Mouse (Mus musculus): ENCODE results near the gene Ptgfr. TPM values are rescaled to one million over a fixed set of nuclear protein-coding genes. Genes with fewer than 3 reads are reported as not detected.
A peak's percentile ranks its signal among the peaks of the same experiment; 100 is the strongest.

Ptgfr gene
- polyA plus RNA-seq, 1 experiment from 2014 or later: 6.1 TPM

- Histone ChIP-seq H3K27me3 (ENCODE audit: control insufficient read depth, insufficient read depth, low read length) (no peaks in the 10 kb centered on the region), H3K9me3 (ENCODE audit: control insufficient read depth, low read length) (no peaks in the 10 kb centered on the region), H3K4me2 (replicated peaks; ENCODE audit: low read depth, low read length) (no peak overlapping the region), H3K27ac (ENCODE audit: low read depth, low read length) (no peak overlapping the region), H3K36me3 (ENCODE audit: control insufficient read depth, insufficient read depth, low read length) (no peaks in the 10 kb centered on the region), H3K4me1 (ENCODE audit: control insufficient read depth, insufficient read depth, low read length) (0 out of 2 replicates have a peak, but pooled peaks cover 4% of the 10 kb centered on the region), H3K4me3 (ENCODE audit: low read length) (no peak overlapping the region), H3K9ac (ENCODE audit: low read depth, low read length) (no peak overlapping the region)
- no peak for ATAC-seq (ENCODE audit: low FRiP score, low TSS enrichment)
- 24% methylated on average over 6 of the region's 6 CpGs for WGBS
These were observed 942 bp upstream of the Ptgfr start for GRCm38 (mm10) chr3:151838372-151838771.

DNA sequence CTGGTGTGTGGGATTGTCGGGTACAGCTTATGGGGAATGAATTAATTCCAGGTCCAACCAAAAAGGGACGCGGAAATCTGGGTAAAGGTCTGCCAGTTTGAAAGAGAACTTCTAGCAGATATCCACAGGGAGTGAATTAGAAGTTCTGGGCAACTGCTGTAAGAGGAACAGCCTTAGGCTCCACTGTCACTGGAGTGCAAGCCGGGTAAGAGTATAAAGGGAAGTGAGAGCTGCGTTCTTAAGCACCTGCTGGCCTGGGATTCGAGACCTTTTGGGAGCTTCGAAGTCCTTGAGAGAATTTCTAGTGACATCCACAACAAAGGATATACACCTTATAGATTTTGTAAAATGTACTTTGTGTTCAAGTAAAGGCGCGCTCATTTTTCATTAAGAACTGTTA is 319 bp upstream of the Ptgfr start:
- H3K4me2 ChIP-seq (replicated peaks; ENCODE audit: low read depth, low read length): peak overlapping the region; percentile 95
- no peaks in the 10 kb centered on the region for H3K9me3 ChIP-seq (ENCODE audit: control insufficient read depth, low read length)
- H3K36me3 ChIP-seq (ENCODE audit: control insufficient read depth, insufficient read depth, low read length): no peaks in the 10 kb centered on the region
- WGBS: 46% methylated on average over 9 of the region's 9 CpGs
- H3K9ac ChIP-seq (ENCODE audit: low read depth, low read length): no peak overlapping the region
- peak overlapping the region; percentile 57 for H3K4me3 ChIP-seq (ENCODE audit: low read length)
- no peak overlapping the region for H3K27ac ChIP-seq (ENCODE audit: low read depth, low read length)
- no peak for ATAC-seq (ENCODE audit: low FRiP score, low TSS enrichment)
- no peaks in the 10 kb centered on the region for H3K27me3 ChIP-seq (ENCODE audit: control insufficient read depth, insufficient read depth, low read length)
- H3K4me1 ChIP-seq (ENCODE audit: control insufficient read depth, insufficient read depth, low read length): 0 out of 2 replicates have a peak, but pooled peaks cover 4% of the 10 kb centered on the region

DNA sequence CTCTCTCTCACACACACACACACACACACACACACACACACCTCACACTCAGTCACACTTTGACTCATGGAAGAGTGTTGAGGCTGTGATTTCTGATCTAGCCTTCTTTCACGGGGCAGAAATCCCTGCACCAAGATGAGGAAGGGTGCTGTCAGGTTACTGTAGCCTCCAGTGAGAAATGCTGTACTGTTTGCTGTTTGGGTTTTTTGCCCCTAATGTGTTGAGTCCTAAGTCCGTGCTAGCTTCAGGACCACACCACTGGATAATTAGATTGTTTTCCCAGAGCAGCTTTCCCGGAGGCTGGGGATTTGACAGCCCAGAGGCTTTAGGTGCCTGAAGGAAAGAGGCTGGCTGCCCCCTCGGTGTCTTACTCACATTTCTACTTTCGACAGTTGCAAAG is 979 bp downstream of the Ptgfr start:
- ATAC-seq (ENCODE audit: low FRiP score, low TSS enrichment): no peak

GRCm38 (mm10) chr3:151835831-151836230 is 1.6 kb downstream of the Ptgfr start:
- H3K27ac ChIP-seq (ENCODE audit: low read depth, low read length): no peak overlapping the region
- WGBS: 81% methylated on average over 3 of the region's 3 CpGs
- no peaks in the 10 kb centered on the region for H3K9me3 ChIP-seq (ENCODE audit: control insufficient read depth, low read length)
- no peaks in the 10 kb centered on the region for H3K36me3 ChIP-seq (ENCODE audit: control insufficient read depth, insufficient read depth, low read length)
- ATAC-seq (ENCODE audit: low FRiP score, low TSS enrichment): no peak
- H3K4me3 ChIP-seq (ENCODE audit: low read length): no peak overlapping the region
- no peak overlapping the region for H3K9ac ChIP-seq (ENCODE audit: low read depth, low read length)
- H3K27me3 ChIP-seq (ENCODE audit: control insufficient read depth, insufficient read depth, low read length): no peaks in the 10 kb centered on the region
- no peak overlapping the region; the same call in 1 of the 2 replicates for H3K4me2 ChIP-seq (replicated peaks; ENCODE audit: low read depth, low read length)
- H3K4me1 ChIP-seq (ENCODE audit: control insufficient read depth, insufficient read depth, low read length): 0 out of 2 replicates have a peak, but pooled peaks cover 4% of the 10 kb centered on the region

More for the DNA sequence above, 979 bp downstream of the Ptgfr start:
- 0 out of 2 replicates have a peak, but pooled peaks cover 4% of the 10 kb centered on the region for H3K4me1 ChIP-seq (ENCODE audit: control insufficient read depth, insufficient read depth, low read length)
- H3K27me3 ChIP-seq (ENCODE audit: control insufficient read depth, insufficient read depth, low read length): no peaks in the 10 kb centered on the region
- H3K4me3 ChIP-seq (ENCODE audit: low read length): peak overlapping the region; percentile 57; the same call in 1 of the 2 replicates
- peak overlapping the region; percentile 95 for H3K4me2 ChIP-seq (replicated peaks; ENCODE audit: low read depth, low read length)
- peak overlapping the region; percentile 48; the same call in 1 of the 2 replicates for H3K9ac ChIP-seq (ENCODE audit: low read depth, low read length)
- WGBS: 9% methylated on average over 5 of the region's 5 CpGs
- no peaks in the 10 kb centered on the region for H3K9me3 ChIP-seq (ENCODE audit: control insufficient read depth, low read length)
- no peaks in the 10 kb centered on the region for H3K36me3 ChIP-seq (ENCODE audit: control insufficient read depth, insufficient read depth, low read length)
- H3K27ac ChIP-seq (ENCODE audit: low read depth, low read length): peak overlapping the region; percentile 26; the same call in 1 of the 2 replicates

GRCm38 (mm10) chr3:151827950-151828610 is 9.3 kb downstream of the Ptgfr start:
- Histone ChIP-seq H3K9me3 (ENCODE audit: control insufficient read depth, low read length) (no peaks in the 10 kb centered on the region), H3K4me2 (replicated peaks; ENCODE audit: low read depth, low read length) (no peak overlapping the region), H3K27me3 (ENCODE audit: control insufficient read depth, insufficient read depth, low read length) (no peaks in the 10 kb centered on the region), H3K4me1 (ENCODE audit: control insufficient read depth, insufficient read depth, low read length) (no peaks in the 10 kb centered on the region), H3K9ac (ENCODE audit: low read depth, low read length) (no peak overlapping the region), H3K27ac (ENCODE audit: low read depth, low read length) (no peak overlapping the region), H3K36me3 (ENCODE audit: control insufficient read depth, insufficient read depth, low read length) (no peaks in the 10 kb centered on the region), H3K4me3 (ENCODE audit: low read length) (no peak overlapping the region)
- 66% methylated on average over 11 of the region's 11 CpGs for WGBS
- peak; percentile 43; the same call in 1 of the 2 replicates for ATAC-seq (ENCODE audit: low FRiP score, low TSS enrichment)

GRCm38 (mm10) chr3:151819811-151820210 is 17.6 kb downstream of the Ptgfr start:
- no peaks in the 10 kb centered on the region for H3K36me3 ChIP-seq (ENCODE audit: control insufficient read depth, insufficient read depth, low read length)
- no peak overlapping the region for H3K4me2 ChIP-seq (replicated peaks; ENCODE audit: low read depth, low read length)
- ATAC-seq (ENCODE audit: low FRiP score, low TSS enrichment): no peak
- H3K4me1 ChIP-seq (ENCODE audit: control insufficient read depth, insufficient read depth, low read length): no peaks in the 10 kb centered on the region
- no peak overlapping the region for H3K4me3 ChIP-seq (ENCODE audit: low read length)
- no peaks in the 10 kb centered on the region for H3K9me3 ChIP-seq (ENCODE audit: control insufficient read depth, low read length)
- no peak overlapping the region for H3K27ac ChIP-seq (ENCODE audit: low read depth, low read length)
- no peak overlapping the region for H3K9ac ChIP-seq (ENCODE audit: low read depth, low read length)
- no peaks in the 10 kb centered on the region for H3K27me3 ChIP-seq (ENCODE audit: control insufficient read depth, insufficient read depth, low read length)
- 84% methylated on average over 4 of the region's 4 CpGs for WGBS

DNA sequence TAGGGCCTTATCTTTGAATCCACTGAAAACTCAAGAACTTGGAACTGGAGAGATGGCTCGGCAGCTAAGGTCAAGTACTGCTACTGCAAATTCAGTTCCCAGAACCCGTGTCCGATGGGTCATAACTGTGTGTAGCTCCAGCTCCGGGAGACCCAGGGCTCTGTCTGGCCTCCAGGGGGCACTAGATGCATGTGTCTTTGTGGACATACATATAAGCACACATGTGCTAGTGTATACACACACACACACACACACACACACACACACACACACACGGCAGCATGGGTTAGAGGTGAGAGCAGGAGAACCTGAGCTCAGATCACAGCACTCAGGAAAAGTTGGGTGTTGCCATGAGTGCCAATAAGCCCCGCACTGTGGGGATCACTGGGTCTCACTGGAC is 19.2 kb downstream of the Ptgfr start:
- no peak for ATAC-seq (ENCODE audit: low FRiP score, low TSS enrichment)
- H3K27me3 ChIP-seq (ENCODE audit: control insufficient read depth, insufficient read depth, low read length): no peaks in the 10 kb centered on the region
- H3K4me2 ChIP-seq (replicated peaks; ENCODE audit: low read depth, low read length): no peak overlapping the region
- 80% methylated on average over 6 of the region's 6 CpGs for WGBS
- no peaks in the 10 kb centered on the region for H3K9me3 ChIP-seq (ENCODE audit: control insufficient read depth, low read length)
- no peak overlapping the region for H3K4me3 ChIP-seq (ENCODE audit: low read length)
- H3K4me1 ChIP-seq (ENCODE audit: control insufficient read depth, insufficient read depth, low read length): no peaks in the 10 kb centered on the region
- no peak overlapping the region for H3K9ac ChIP-seq (ENCODE audit: low read depth, low read length)
- H3K27ac ChIP-seq (ENCODE audit: low read depth, low read length): no peak overlapping the region
- no peaks in the 10 kb centered on the region for H3K36me3 ChIP-seq (ENCODE audit: control insufficient read depth, insufficient read depth, low read length)

- Histone ChIP-seq H3K27ac (ENCODE audit: low read depth, low read length) (no peak overlapping the region), H3K27me3 (ENCODE audit: control insufficient read depth, insufficient read depth, low read length) (no peaks in the 10 kb centered on the region), H3K36me3 (ENCODE audit: control insufficient read depth, insufficient read depth, low read length) (no peaks in the 10 kb centered on the region), H3K4me1 (ENCODE audit: control insufficient read depth, insufficient read depth, low read length) (no peaks in the 10 kb centered on the region), H3K9me3 (ENCODE audit: control insufficient read depth, low read length) (no peaks in the 10 kb centered on the region), H3K9ac (ENCODE audit: low read depth, low read length) (no peak overlapping the region), H3K4me2 (replicated peaks; ENCODE audit: low read depth, low read length) (no peak overlapping the region), H3K4me3 (ENCODE audit: low read length) (no peak overlapping the region)
- no peak for ATAC-seq (ENCODE audit: low FRiP score, low TSS enrichment)
- WGBS: 72% methylated on average over 2 of the region's 2 CpGs
These were observed 28.8 kb downstream of the Ptgfr start for GRCm38 (mm10) chr3:151808613-151809012.

GRCm38 (mm10) chr3:151788622-151789021 is 48.8 kb downstream of the Ptgfr start:
- ATAC-seq (ENCODE audit: low FRiP score, low TSS enrichment): no peak
- H3K9ac ChIP-seq (ENCODE audit: low read depth, low read length): no peak overlapping the region
- no peaks in the 10 kb centered on the region for H3K4me1 ChIP-seq (ENCODE audit: control insufficient read depth, insufficient read depth, low read length)
- H3K4me3 ChIP-seq (ENCODE audit: low read length): no peak overlapping the region
- no peaks in the 10 kb centered on the region for H3K27me3 ChIP-seq (ENCODE audit: control insufficient read depth, insufficient read depth, low read length)
- no peaks in the 10 kb centered on the region for H3K36me3 ChIP-seq (ENCODE audit: control insufficient read depth, insufficient read depth, low read length)
- H3K27ac ChIP-seq (ENCODE audit: low read depth, low read length): no peak overlapping the region
- WGBS: 79% methylated on average over 8 of the region's 8 CpGs
- no peak overlapping the region for H3K4me2 ChIP-seq (replicated peaks; ENCODE audit: low read depth, low read length)
- no peaks in the 10 kb centered on the region for H3K9me3 ChIP-seq (ENCODE audit: control insufficient read depth, low read length)

All from kidney, embryonic 14.5 days (tissue).